Mouse (Mus musculus): Measurements from ENCODE around the gene Serpina5.
"Not testable (repeated sequence)": the region's sequence is repeated elsewhere in the genome, so short reads cannot be mapped to it uniquely, and the experiment has no call there.

Serpina5 gene

DNA sequence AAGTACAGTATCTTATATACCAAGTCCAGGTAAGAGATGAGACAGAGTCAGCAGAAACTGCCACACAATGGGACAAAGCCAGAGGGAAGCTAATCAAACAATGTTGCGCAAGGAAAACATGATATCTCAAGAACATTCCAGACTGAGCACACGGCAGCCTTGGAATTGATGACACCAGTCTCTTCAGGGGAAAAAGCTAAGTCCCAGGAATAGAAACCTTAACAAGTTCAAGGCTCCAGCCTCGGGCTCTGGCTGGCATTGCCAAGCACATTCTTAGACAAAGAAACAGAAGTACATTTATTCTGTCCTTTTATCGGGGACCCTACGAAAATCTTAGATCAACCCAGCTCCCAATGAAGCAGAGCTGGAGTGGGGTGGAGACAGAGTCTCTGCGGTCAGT, at the start of gene Serpina5:
Serpina5 (plus strand) TSS at position 346 of the 400 bp plus-strand sequence.
- DNase-seq (ENCODE audit: low read depth), result no peak

DNA sequence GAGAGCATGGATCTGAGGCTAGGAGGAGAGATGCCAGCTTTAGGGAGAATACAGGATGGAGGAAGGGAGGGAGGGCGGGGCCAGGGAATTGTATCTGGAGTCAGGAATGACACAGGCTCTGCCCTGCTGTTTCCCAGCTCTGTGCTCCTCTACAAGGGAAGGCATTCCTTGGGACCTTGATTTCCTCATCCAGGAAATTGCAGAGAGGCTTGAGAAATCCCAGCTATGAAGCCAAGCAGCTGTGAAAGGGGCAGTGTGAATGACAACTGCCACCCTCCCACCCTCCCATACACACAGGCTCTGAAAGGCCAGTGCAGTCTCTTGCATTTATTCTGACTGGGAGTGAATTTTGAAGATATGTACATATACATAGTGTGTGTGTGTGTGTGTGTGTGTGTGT, 46.9 kb upstream of the Serpina5 start:
- no peak for DNase-seq (ENCODE audit: low read depth)

GRCm38 (mm10) chr12:104055755-104056154, 45.2 kb upstream of the Serpina5 start:
- DNase-seq (ENCODE audit: low read depth), result no peak

- peak; percentile 4 for DNase-seq (ENCODE audit: low read depth)
Observed at GRCm38 (mm10) chr12:104057050-104057449, 43.9 kb upstream of the Serpina5 start.

DNA sequence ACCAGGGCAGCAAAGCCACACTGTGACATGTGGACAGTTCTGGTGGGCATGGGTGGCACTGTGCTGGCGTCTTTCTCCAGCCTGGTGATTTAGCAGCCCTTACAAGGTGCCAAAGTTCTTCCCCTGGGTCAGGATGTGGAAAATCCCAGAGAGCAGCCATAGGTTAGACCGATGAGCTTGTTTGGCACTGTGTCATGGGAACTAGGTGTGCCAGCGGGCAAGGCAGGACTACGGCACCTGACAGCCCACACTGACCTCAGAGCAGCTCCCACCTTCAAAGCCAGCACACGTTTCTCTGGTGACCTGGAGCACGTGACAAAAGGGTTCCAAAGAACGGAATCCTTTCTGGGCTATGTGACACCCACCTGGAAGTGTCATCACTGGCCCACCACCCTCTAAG, 43.4 kb upstream of the Serpina5 start:
- DNase-seq (ENCODE audit: low read depth), result no peak

GRCm38 (mm10) chr12:104060126-104060525, 40.8 kb upstream of the Serpina5 start:
- no peak for DNase-seq (ENCODE audit: low read depth)

- DNase-seq (ENCODE audit: low read depth), result peak; percentile 6
Observed at GRCm38 (mm10) chr12:104061862-104062261, 39.1 kb upstream of the Serpina5 start.

DNA sequence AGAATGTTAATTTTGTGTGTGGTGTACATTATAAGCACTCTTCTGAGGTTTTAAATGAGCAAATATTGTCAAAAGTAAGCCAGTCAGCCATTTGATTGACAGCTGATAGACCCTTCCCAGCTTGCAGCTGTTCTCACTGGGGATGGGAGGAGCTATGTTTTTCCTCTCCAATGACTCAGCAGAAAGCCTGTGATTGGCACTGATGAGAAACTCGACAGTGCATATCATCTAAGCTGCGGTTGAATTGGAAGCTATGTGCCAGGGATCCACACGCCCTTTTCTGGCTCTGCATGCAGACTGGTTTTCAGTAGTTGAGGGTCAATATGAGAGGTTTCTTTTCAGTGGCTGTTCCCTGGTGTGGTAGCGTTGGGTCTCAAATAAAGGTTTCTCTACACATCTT, 36.4 kb upstream of the Serpina5 start:
- peak; percentile 25 for DNase-seq (ENCODE audit: low read depth)

GRCm38 (mm10) chr12:104064996-104065395, 35.9 kb upstream of the Serpina5 start:
- no peak for DNase-seq (ENCODE audit: low read depth)

GRCm38 (mm10) chr12:104066241-104066640, 34.7 kb upstream of the Serpina5 start:
- peak; percentile 70 for DNase-seq (ENCODE audit: low read depth)

DNA sequence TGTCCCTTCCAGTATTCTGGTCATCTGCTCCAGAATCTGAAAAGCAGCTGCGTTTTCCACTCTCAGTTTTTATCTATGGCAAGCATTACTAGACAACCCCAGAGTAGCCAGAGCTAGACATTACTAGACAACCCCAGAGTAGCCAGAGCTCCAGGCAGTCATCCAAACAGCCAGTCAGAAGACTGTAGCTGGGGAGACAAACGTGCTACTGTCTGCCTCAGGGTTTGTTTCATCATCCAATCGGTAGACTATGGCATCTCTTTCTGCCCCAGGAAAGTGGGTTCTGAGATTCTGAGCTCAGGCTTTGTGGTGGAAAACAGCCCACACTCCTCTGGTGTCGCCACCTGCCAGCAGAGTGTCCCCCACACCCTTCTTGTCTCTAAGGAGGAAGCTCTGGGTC, 33.4 kb upstream of the Serpina5 start:
- no peak for DNase-seq (ENCODE audit: low read depth)

DNA sequence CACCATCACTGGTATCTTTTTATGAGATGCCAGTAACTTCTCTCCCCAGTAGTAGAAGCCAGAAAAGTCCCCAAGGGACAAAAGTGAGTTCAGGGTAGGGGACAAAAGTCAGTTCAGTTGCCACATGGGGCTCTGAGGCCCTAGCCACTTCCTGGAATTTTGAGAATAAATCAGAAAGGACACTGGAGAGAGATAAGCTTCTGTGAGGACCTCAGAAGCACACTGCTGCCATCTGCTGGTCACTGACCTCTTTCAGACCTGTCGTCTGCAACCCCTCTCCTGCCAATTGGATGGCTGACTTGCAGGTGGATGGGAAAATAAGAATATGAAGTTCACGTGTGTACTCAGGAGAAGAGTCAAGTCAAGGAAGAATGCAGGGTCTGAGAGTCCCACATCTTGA, 31.3 kb upstream of the Serpina5 start:
- DNase-seq (ENCODE audit: low read depth), result peak; percentile 70

GRCm38 (mm10) chr12:104071708-104072107, 29.2 kb upstream of the Serpina5 start:
- no peak for DNase-seq (ENCODE audit: low read depth)

DNA sequence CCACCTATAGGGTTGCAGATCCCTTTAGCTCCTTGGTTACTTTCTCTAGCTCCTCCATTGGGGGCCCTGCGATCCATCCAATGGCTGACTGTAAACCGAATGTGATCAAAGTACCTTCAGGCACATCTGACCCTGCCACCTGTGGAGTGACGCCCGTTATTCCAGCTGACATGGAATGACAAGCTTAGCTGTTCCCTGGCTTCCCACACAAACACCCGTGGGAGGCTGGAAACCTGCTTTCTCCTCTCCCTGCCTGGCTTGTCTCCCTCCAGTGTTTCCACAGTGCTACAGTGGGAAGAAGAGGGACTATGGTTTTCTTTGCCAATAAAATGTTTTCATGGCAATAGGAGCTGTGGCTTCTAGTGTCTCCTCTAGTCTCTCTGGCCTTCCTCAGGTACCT, 28.6 kb upstream of the Serpina5 start:
- DNase-seq (ENCODE audit: low read depth), result no peak

GRCm38 (mm10) chr12:104090119-104090518, 10.8 kb upstream of the Serpina5 start:
- no peak for DNase-seq (ENCODE audit: low read depth)

- DNase-seq (ENCODE audit: low read depth), result no peak
Observed at GRCm38 (mm10) chr12:104091303-104091702, 9.6 kb upstream of the Serpina5 start.

GRCm38 (mm10) chr12:104105847-104106246, 4.9 kb downstream of the Serpina5 start:
- no peak for DNase-seq (ENCODE audit: low read depth)

GRCm38 (mm10) chr12:104106919-104107318, 6.0 kb downstream of the Serpina5 start:
- no peak for DNase-seq (ENCODE audit: low read depth)

DNA sequence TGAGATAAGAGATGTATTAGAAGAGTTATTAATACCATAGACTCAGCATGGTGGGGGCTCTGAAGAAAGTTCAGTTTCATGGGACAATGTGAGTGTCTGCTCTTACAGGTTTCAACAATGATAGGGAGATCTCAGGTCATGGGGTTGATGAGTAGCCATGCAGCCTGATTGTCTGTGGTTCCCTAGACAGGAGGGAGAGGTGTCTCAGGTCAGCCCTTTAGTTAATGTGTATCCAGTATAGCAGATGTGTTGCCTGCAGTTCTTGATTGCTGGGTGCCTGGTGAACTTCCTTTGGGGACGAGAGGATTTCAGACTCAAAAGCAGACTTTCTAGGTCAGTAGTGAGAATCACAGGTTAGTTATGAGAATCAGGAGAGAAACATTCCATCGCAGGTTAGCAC, 7.6 kb downstream of the Serpina5 start:
- DNase-seq (ENCODE audit: low read depth), result no peak

- DNase-seq (ENCODE audit: low read depth), result not testable (repeated sequence)
Observed at GRCm38 (mm10) chr12:104112333-104112732, 11.4 kb downstream of the Serpina5 start, which contains the start of gene Serpina3a. Serpina3a (plus strand) TSS chr12:104112724.

DNA sequence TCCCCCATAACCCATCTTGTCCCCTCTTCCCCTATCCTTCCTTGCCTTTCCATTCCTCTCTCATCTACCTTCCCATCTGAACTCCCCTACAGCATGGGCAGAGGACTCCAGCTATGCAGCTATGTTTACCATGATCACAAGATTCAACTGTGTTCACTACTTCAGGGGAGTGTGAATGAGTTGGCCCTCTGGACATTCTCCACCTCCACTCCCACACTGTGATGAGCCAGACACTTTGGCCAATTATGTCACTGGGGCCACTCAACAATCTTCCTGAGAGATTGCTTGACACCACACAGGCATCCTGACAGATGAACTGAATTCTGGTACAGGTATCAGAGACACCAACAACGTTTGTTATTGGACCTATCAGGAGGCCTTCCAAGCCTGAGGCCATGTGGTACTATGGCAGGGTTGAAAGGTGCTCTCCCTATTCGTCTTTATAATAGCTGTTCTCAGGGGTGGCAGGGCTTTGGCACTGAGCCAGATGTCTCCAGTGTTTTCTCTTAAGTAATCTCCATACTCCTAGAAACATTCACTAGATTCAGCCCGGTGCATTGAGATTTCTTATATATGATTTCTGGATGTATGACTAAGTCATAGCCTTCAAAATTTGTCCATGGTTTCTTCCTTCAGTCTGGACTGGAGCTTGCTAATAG, 14.1 kb downstream of the Serpina5 start:
- no peak for DNase-seq (ENCODE audit: low read depth)

DNA sequence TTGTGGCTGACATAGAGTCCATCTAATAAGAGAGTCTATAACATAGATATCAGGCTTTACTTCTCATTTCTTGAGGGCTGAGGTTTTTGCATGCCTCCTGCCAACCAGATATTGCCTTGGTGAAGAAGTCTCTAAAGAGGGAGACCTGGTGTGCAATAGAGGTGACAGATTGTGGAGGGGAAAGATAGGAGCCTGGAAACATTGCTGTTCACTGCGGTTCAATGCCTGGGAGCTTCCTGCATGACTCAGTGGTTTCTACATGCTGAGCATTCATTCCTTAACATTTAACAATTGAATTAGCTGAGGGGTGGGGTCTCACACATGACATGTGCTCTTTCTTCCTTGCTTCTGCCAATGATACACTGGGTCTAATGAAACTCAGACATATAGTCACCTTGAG, 22.2 kb downstream of the Serpina5 start:
- no peak for DNase-seq (ENCODE audit: low read depth)

- peak; percentile 53 for DNase-seq (ENCODE audit: low read depth)
Observed at GRCm38 (mm10) chr12:104123996-104124395, 23.1 kb downstream of the Serpina5 start.

DNA sequence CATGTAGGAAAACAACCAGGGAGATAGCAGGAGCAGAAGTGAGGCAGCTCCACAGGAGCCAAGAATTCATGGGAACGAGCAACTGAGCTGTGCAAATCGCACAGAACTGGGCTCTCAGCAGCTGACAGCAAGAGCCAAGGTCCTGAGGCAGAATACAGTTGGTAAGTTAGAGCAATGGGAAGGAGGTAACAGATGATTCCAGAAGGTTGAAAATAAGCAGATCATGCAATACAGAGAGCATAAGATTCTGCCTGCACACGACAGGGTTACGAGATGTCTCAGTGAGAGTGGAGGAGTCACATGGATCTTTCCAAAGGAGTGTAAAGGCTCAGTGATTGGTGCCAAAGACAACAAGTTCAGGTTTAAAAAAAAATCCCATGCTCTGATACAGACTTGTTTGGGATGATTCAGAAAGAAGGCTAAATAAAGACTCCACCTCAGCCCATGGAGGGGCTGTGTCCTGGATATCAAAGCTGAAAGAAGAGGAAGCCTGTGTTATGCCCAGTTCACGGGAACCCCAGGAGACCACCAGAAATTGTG, 24.2 kb downstream of the Serpina5 start:
- no peak for DNase-seq (ENCODE audit: low read depth)
